Mouse (Mus musculus): ENCODE data around the gene Serf2.
A peak's percentile ranks its signal among the peaks of the same experiment; 100 is the strongest.

The Serf2 gene

DNA sequence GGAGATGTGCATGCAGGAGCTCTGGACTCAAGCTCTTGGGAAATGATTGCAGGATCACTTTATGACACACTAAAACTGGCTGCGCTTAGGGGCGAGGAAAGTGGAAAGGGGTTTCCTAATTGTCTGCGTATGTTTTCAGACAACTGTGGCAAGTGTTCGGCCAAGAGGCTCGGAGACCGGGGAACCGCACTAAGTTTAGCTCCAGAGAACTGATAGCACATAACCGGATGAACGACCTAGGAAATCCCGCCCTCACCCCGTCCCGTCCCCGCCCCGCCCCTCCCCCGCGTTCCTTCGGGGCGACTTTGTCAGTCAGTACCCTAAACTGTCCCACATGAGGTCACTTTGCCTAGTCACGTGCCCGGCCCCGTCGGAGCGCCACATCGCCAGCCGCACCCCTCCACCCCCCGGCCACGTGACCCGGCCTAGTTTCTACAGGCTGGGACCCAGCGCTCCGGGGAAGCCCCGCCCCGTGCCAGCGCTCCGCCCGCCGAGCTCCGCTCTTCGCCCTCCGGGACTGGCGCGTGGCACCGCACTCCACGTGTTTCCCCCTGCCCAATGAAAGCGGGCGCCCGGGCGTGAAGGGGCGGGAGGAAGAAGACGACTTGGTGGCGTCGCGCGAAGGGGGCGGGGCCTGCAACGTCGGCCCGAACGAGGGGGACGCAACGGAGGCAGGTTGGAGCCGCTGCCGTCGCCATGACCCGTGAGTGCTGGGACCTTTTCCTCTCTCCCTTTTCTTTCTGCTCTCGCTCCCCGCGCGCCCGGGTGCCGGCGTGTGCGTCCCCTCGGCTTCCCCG lies at the start of gene Serf2:
TSS of gene Serf2 (plus strand) at position 457 of the 797 bp plus-strand sequence.
- peak; percentile 98 to 100 for DNase-seq

DNA sequence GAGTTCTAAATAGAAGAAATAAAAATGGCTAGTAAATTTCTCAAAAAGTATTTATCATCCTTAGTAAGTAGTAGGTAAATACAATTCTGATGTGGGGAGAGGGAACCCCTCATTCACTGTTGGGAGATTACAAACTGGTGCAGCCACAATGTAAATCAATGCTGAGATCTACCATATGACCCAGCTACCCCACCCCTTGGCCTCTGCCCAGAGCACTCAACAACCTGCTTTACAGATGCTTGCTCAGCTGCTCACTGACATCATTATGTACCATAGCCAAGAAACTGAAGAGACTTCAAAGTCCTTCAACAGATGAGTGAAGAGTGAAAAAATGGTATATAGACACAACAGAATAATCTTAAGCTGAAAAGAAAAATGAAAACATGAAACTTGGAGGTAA lies 45.7 kb upstream of the Serf2 start:
- no peak for DNase-seq

DNA sequence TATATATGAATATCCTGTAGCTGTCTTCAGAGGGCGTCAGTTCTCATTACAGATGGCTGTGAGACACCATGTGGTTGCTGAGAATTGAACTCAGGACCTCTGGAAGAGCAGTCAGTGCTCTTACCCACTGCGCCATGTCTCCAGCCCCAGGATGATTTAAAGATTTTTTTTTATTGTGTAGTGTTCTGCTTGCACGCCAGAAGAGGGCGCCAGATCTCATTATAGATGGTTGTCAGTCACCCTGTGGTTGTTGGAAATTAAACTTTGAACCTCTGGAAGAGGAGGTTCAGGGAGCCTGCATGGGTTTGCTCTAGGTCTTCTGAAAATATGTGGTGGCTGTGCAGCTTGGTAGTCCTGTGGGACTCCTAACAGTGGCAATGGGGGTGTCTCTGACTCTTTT lies 40.8 kb upstream of the Serf2 start:
- peak; percentile 62 for DNase-seq

DNA sequence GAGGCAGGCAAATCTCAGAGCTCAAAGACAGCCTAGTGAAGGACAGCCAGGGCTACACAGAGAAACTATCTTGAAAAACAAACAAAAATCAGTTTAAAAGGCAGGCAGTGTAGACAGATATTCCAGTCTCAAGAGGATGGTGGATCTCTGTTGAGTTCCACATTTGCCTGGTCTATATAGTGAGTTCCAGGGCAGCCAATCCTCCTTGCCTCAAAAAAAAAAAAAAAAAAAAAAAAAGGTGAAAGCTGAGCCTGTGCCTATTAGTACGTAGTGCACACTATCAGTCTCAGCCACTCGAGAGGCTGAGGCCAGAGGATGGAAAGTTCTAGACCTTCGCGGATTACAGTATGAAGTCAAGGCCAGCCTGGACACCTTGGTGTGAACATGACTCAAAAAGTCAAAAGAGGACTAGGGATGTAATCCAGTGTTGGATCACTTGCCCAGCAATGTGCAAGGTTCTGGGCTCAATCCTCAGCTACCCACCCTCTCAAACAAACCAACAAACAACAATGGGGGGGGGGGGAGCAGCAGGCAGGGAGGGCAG lies 36.1 kb upstream of the Serf2 start:
- no peak for DNase-seq

GRCm38 (mm10) chr2:121413387-121414042 lies 35.5 kb upstream of the Serf2 start, which contains the start of the genes Pdia3 and Catsper2:
TSS of gene Pdia3 (plus strand) at chr2:121413775.
TSS of gene Catsper2 (minus strand) at chr2:121413792.
- peak; percentile 95 to 98 for DNase-seq

- DNase-seq: peak in 1 of 2 experiments; percentile 67
Observed at GRCm38 (mm10) chr2:121414139-121414685, 34.8 kb upstream of the Serf2 start.

DNA sequence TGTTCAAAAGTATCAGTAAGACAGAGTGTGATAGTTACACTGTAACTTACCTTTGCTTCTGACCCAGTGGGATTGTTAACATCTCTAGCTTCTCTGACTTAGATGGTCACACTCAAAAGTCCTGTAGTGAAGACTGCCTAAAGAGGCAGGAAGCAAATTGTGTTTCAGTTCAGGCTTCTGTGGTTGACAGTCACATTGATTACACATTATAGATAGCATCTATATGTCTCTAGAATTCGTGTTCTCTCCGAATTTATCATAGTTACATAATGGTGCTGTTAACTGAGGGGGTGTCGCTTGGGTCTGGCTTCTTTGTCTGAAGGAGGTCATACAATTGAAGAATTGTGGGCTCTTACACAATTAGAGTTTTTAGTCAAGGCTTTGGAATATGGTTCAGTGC lies 33.9 kb upstream of the Serf2 start:
- DNase-seq: no peak

- no peak for DNase-seq
Observed at GRCm38 (mm10) chr2:121415591-121415990, 33.4 kb upstream of the Serf2 start.

GRCm38 (mm10) chr2:121416356-121416755 lies 32.6 kb upstream of the Serf2 start:
- no peak for DNase-seq

DNA sequence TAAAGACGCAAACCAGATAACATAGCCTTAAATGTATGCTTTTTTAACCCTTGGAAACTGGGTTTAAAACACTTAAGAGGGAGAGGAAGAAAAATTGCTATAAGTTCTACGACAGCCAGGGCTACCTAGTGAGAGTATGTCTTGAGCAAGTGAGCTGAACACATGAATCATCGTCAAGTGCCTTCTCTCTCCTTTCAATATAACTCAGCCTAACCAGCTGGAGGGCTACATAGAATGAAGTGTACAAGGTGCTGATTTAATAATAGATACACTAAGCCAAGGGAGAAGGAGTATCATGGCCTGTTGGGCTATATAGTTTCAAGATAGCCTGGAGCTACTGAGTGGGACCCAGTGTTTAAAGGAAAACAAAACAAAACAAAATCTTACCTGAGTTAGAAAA lies 30.5 kb upstream of the Serf2 start:
- DNase-seq: no peak

DNA sequence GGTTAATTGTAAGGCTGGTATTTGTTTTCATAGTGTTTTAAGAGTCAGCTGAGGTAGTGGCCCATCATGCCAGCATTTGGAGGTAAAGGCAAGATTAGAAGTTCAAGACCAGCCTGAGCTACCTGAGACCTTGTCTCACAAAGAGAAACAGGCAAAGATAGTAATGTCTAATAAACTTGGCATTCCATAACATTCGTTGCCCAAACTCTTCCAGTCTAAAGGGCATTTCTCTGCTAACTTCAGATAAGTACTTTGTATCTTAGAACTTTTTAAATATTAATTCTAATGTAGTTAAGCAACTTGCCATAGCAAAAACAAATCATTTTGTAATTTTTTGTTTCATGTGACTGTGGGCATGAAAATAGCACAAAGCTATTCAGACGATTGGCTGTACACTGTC lies 25.8 kb upstream of the Serf2 start:
- DNase-seq: no peak

GRCm38 (mm10) chr2:121425890-121426289 lies 23.1 kb upstream of the Serf2 start:
- DNase-seq: no peak

DNA sequence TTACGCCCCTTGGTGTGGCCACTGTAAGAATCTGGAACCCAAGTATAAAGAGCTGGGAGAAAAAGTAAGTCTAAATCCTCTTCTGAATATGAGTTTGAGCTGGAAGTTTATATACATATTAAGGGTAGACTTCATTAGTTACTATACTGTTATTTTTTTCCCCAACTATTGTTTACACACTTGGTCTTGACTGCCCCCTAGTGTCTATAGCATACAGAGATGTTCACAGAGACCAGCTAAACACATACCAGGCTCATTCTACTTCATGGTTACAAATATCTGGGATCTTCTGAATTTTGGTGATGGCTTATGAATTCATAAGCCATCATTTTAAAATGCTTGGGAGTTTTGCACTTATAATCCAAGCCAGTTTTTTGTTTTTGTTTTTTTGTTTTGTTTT lies 14.1 kb upstream of the Serf2 start:
- no peak for DNase-seq

- DNase-seq: no peak
Observed at GRCm38 (mm10) chr2:121439746-121440145, 9.2 kb upstream of the Serf2 start.

GRCm38 (mm10) chr2:121440834-121441605 lies 8.0 kb upstream of the Serf2 start:
- no peak for DNase-seq

DNA sequence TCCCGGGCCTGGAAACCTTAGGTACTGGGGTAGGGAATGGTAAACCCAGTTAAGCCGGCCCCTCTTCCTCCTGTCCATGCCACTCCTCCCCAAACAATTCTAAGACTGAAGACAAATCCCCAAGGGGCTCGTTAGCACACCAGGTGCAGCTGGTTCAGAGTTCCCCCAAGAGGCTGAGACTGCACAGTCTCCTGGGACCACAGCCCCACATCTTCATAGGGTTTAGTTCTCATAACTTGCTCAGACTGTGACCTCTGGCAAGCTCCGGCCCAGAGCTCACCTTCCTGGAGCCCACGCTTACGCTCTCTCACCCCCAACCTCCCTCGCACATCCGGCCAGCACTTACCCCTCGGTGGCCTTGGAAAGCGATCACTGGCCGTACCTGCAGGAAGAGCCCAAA lies 7.2 kb upstream of the Serf2 start:
- DNase-seq: no peak

DNA sequence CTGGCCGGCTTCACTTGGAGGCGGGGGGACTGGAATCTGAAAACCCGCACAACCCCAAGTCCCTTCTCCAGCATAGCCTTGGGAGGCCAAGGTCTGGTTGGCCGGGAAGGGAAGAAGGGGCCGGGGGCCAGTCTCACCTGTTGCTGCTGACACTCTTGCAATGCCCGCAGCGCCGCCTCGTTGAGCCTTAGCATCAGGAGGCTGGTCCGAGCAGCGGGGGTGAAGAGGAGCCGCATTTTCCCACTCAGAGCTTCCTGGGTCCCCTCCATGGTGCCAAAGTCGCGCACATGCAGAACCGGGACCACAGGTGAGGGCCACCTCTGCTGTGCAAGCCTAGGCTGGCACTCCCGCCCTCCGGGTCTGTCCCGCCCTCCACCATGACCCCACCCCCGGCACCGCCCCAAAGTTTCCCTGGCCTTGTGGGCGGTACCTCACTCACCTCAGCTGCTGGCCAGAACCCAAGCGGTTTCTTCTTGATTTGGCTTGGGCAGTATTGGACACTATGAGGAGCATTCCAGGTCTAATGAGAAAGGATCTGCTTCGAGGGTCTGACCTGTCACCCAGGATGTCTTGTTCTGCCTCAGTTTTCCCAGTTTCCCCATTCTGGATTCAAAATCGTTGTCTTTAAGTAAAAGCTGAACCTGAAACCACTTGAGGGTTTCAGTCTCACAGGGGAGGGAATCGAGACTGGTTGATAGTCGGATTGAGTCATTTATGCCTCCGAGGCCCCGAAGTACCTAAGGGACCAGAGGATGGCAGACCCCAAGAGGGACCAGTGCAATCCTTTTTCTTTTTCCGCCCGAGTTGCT lies 6.5 kb upstream of the Serf2 start:
- DNase-seq: peak; percentile 61 to 65

GRCm38 (mm10) chr2:121443068-121443349 lies 6.0 kb upstream of the Serf2 start:
- no peak for DNase-seq

GRCm38 (mm10) chr2:121444178-121444577 lies 4.8 kb upstream of the Serf2 start, which contains the start of gene Ell3:
TSS of gene Ell3 (minus strand) at chr2:121444278.
- DNase-seq: no peak

GRCm38 (mm10) chr2:121445117-121445516 lies 3.9 kb upstream of the Serf2 start:
- DNase-seq: no peak

- no peak for DNase-seq
Observed at GRCm38 (mm10) chr2:121446506-121446905, 2.5 kb upstream of the Serf2 start.

GRCm38 (mm10) chr2:121447006-121447405 lies 2.0 kb upstream of the Serf2 start:
- no peak for DNase-seq
